Mouse (Mus musculus): ENCODE measurements at regions not wholly inside any gene's neighbourhood (a gene's known extent, or its start where the extent isn't known, plus 50 kb on each side); places are given as distances from the start of the nearest gene placed in this dataset.

- TF ChIP-seq CTCF (IDR thresholded peaks at IDR 0.05; ENCODE audit: extremely low read depth, insufficient read length, insufficient replicate concordance, low read depth, low read length) (no peak), POLR2A (IDR thresholded peaks at IDR 0.05; ENCODE audit: low read depth, low read length) (no peak)
These were observed 167.9 kb downstream of the Zfp36l1 start for GRCm38 (mm10) chr12:79944714-79945493.

All from small intestine, adult 2 months (tissue).